Mouse (Mus musculus) lung, embryonic 14.5 days (tissue): ENCODE results near the gene Hsd11b2. TPM values are rescaled to one million over a fixed set of nuclear protein-coding genes. Genes with fewer than 3 reads are reported as not detected.
A peak's percentile ranks its signal among the peaks of the same experiment; 100 is the strongest.

Experiments
- ATAC-seq: fragments of 200-750 bp; cut with Nextera tagmentation; 2 replicates; pipeline ENCODE4 v1.8.0; 2017; ENCODE audit warnings: mild to moderate bottlenecking, moderate TSS enrichment, moderate library complexity; ENCODE audit not compliant: insufficient read depth
- DNase-seq: peaks from one replicate; pipeline ENCODE4 v3.0.0-alpha.2; 2015
- H3K27ac ChIP-seq: fragments of 300-500 bp; sonication (generic); 2 replicates; pipeline ENCODE4 v1.5.1; 2014; ENCODE audit warnings: low read depth, mild to moderate bottlenecking, moderate library complexity
- H3K27me3 ChIP-seq: fragments of 300-500 bp; sonication (generic); 2 replicates; pipeline ENCODE4 v1.6.1; 2014; ENCODE audit warnings: low read length, control low read depth; ENCODE audit not compliant: insufficient read depth
- H3K36me3 ChIP-seq: fragments of 300-500 bp; sonication (generic); 2 replicates; pipeline ENCODE4 v1.6.1; 2014; ENCODE audit warnings: control low read depth; ENCODE audit not compliant: insufficient read depth
- H3K4me1 ChIP-seq: fragments of 300-500 bp; sonication (generic); 2 replicates; pipeline ENCODE4 v1.6.1; 2014; ENCODE audit warnings: antibody characterized with exemption, control low read depth; ENCODE audit not compliant: insufficient read depth
- H3K4me2 ChIP-seq: fragments of 300-500 bp; sonication (generic); 2 replicates; pipeline ENCODE4 v1.6.1; 2014; ENCODE audit warnings: mild to moderate bottlenecking
- H3K4me3 ChIP-seq: fragments of 300-500 bp; sonication (generic); 2 replicates; pipeline ENCODE4 v1.5.1; 2014; ENCODE audit warnings: low read depth, low read length
- H3K9ac ChIP-seq: fragments of 300-500 bp; sonication (generic); 2 replicates; pipeline ENCODE4 v1.6.1; 2014
- H3K9me3 ChIP-seq: fragments of 300-500 bp; sonication (generic); 2 replicates; pipeline ENCODE4 v1.6.1; 2016; ENCODE audit warnings: low read depth, low read length, control low read depth
- CTCF ChIP-seq: IDR thresholded peaks from 2 replicates; pipeline ENCODE4 v1.5.1; 2016; ENCODE audit warnings: antibody characterized with exemption, low read depth
- WGBS: fragments of 180-500 bp; shearing (Covaris S2); extraction: QIAGEN DNeasy Blood & Tissue Kit; methylation state at CpG from one replicate; pipeline ENCODE4 v1.1.7; 2014; 5-methylcytosine and 5-hydroxymethylcytosine counted together
- polyA plus RNA-seq: library from polyadenylated mRNA; unstranded; fragments of >200 nt; fragmentation: Nextera tagmentation; extraction: Ambion mirVana; gene quantifications from 2 replicates; pipeline ENCODE4 v1.2.1, GENCODE M21; 2014

Hsd11b2 gene
- polyA plus RNA-seq, 1 experiment from 2014 or later = 5.9 TPM

- Histone ChIP-seq H3K36me3 (peaks cover 2% of the 10 kb centered on the region; the same call in 1 of the 2 replicates), H3K4me1 (peaks cover 5% of the 10 kb centered on the region; the same call in 1 of the 2 replicates), H3K27me3 (no peaks in the 10 kb centered on the region), H3K9me3 (no peaks in the 10 kb centered on the region), H3K9ac (no peak overlapping the region), H3K4me2 (no peak overlapping the region), H3K27ac (no peak overlapping the region), H3K4me3 (no peak overlapping the region)
- no peak for TF ChIP-seq CTCF
- WGBS = 73% methylated on average over 6 of the region's 6 CpGs
- ATAC-seq = no peak
- DNase-seq = no peak
These were observed 28.1 kb downstream of the Hsd11b2 start for GRCm38 (mm10) chr8:105546384-105547350.

- 90% methylated on average over 1 of the region's 1 CpGs for WGBS
- Histone ChIP-seq H3K36me3 (0 out of 2 replicates have a peak, but pooled peaks cover 5% of the 10 kb centered on the region), H3K4me3 (no peak overlapping the region), H3K4me2 (no peak overlapping the region), H3K27ac (no peak overlapping the region), H3K9ac (no peak overlapping the region), H3K4me1 (peaks cover 5% of the 10 kb centered on the region; the same call in 1 of the 2 replicates), H3K27me3 (no peaks in the 10 kb centered on the region), H3K9me3 (no peaks in the 10 kb centered on the region)
- no peak for TF ChIP-seq CTCF
- DNase-seq = no peak
- no peak for ATAC-seq
These were observed 31.0 kb downstream of the Hsd11b2 start for GRCm38 (mm10) chr8:105549506-105549905.

GRCm38 (mm10) chr8:105550083-105550482 lies 31.5 kb downstream of the Hsd11b2 start:
- H3K4me3 ChIP-seq = no peak overlapping the region
- no peak for TF ChIP-seq CTCF
- DNase-seq (no peak), ATAC-seq (no peak)
- H3K4me2 ChIP-seq = no peak overlapping the region
- H3K9me3 ChIP-seq = no peaks in the 10 kb centered on the region
- no peaks in the 10 kb centered on the region for H3K27me3 ChIP-seq
- H3K9ac ChIP-seq = no peak overlapping the region
- H3K4me1 ChIP-seq = peaks cover 3% of the 10 kb centered on the region; the same call in 1 of the 2 replicates
- H3K27ac ChIP-seq = no peak overlapping the region
- H3K36me3 ChIP-seq = 0 out of 2 replicates have a peak, but pooled peaks cover 5% of the 10 kb centered on the region
- 71% methylated on average over 2 of the region's 2 CpGs for WGBS

GRCm38 (mm10) chr8:105552032-105552431 lies 33.5 kb downstream of the Hsd11b2 start:
- no peaks in the 10 kb centered on the region for H3K27me3 ChIP-seq
- DNase-seq (no peak), ATAC-seq (no peak)
- H3K9me3 ChIP-seq = no peaks in the 10 kb centered on the region
- 84% methylated on average over 2 of the region's 2 CpGs for WGBS
- H3K4me3 ChIP-seq = no peak overlapping the region
- TF ChIP-seq CTCF = no peak
- H3K9ac ChIP-seq = no peak overlapping the region
- 0 out of 2 replicates have a peak, but pooled peaks cover 6% of the 10 kb centered on the region for H3K36me3 ChIP-seq
- no peak overlapping the region for H3K27ac ChIP-seq
- no peaks in the 10 kb centered on the region for H3K4me1 ChIP-seq
- no peak overlapping the region for H3K4me2 ChIP-seq

GRCm38 (mm10) chr8:105552824-105553223 lies 34.3 kb downstream of the Hsd11b2 start:
- 0 out of 2 replicates have a peak, but pooled peaks cover 8% of the 10 kb centered on the region for H3K36me3 ChIP-seq
- no peak overlapping the region for H3K4me3 ChIP-seq
- no peaks in the 10 kb centered on the region for H3K4me1 ChIP-seq
- H3K9me3 ChIP-seq = no peaks in the 10 kb centered on the region
- no peak for DNase-seq
- no peak for TF ChIP-seq CTCF
- H3K4me2 ChIP-seq = no peak overlapping the region
- no peak overlapping the region for H3K9ac ChIP-seq
- H3K27ac ChIP-seq = no peak overlapping the region
- no peaks in the 10 kb centered on the region for H3K27me3 ChIP-seq
- no peak for ATAC-seq
- WGBS = 77% methylated on average over 1 of the region's 1 CpGs

- ATAC-seq = peak; percentile 77
- no peak overlapping the region for H3K27ac ChIP-seq
- peak; percentile 94 for TF ChIP-seq CTCF
- no peak overlapping the region for H3K9ac ChIP-seq
- H3K4me2 ChIP-seq = no peak overlapping the region
- H3K36me3 ChIP-seq = peaks cover 10% of the 10 kb centered on the region; the same call in 1 of the 2 replicates
- no peak overlapping the region for H3K4me3 ChIP-seq
- H3K27me3 ChIP-seq = no peaks in the 10 kb centered on the region
- DNase-seq = peak; percentile 86
- H3K4me1 ChIP-seq = no peaks in the 10 kb centered on the region
- H3K9me3 ChIP-seq = no peaks in the 10 kb centered on the region
These were observed 35.5 kb downstream of the Hsd11b2 start for GRCm38 (mm10) chr8:105554087-105554486.

- no peak for ATAC-seq
- no peak for DNase-seq
- Histone ChIP-seq H3K36me3 (peaks cover 11% of the 10 kb centered on the region; the same call in 1 of the 2 replicates), H3K9me3 (no peaks in the 10 kb centered on the region), H3K4me3 (no peak overlapping the region), H3K27ac (no peak overlapping the region), H3K9ac (no peak overlapping the region), H3K4me1 (no peaks in the 10 kb centered on the region), H3K4me2 (no peak overlapping the region), H3K27me3 (no peaks in the 10 kb centered on the region)
- 74% methylated on average over 3 of the region's 3 CpGs for WGBS
- TF ChIP-seq CTCF = no peak
These were observed 36.7 kb downstream of the Hsd11b2 start for GRCm38 (mm10) chr8:105555230-105555629.
